Mouse (Mus musculus): ENCODE data around the gene 1700025C18Rik. TPM values are rescaled to one million over a fixed set of nuclear protein-coding genes. Genes with fewer than 3 reads are reported as not detected.

1700025C18Rik gene
- polyA plus RNA-seq, 1 experiment: not detected

GRCm38 (mm10) chr2:165129189-165129588 is 38.6 kb upstream of the 1700025C18Rik start:
- Histone ChIP-seq H3K79me2 (ENCODE audit: control insufficient read depth, insufficient read depth) (no peaks in the 10 kb centered on the region), H3ac (ENCODE audit: control insufficient read depth, insufficient read length) (no peak overlapping the region), H3K36me3 (ENCODE audit: control insufficient read depth, insufficient read depth) (no peaks in the 10 kb centered on the region), H3K27me3 (ENCODE audit: control insufficient read depth, insufficient read depth, insufficient read length) (peaks cover 94% of the 10 kb centered on the region), H3K4me2 (ENCODE audit: low read depth) (no peak overlapping the region), H3K4me3 (no peak overlapping the region)
- TF ChIP-seq USF1 (IDR thresholded peaks at IDR 0.05; ENCODE audit: low read depth): no peak
- no peak for TF ChIP-seq REST (IDR thresholded peaks at IDR 0.05; ENCODE audit: insufficient read depth, insufficient read length)
- no peak for TF ChIP-seq POLR2AphosphoS2 (IDR thresholded peaks at IDR 0.05; ENCODE audit: insufficient read length, low read depth)
- TF ChIP-seq TCF3 (IDR thresholded peaks at IDR 0.05; ENCODE audit: insufficient read length, low read depth): no peak
- no peak for TF ChIP-seq TCF12 (IDR thresholded peaks at IDR 0.05; ENCODE audit: insufficient read depth, poor library complexity, severe bottlenecking)

- no peaks in the 10 kb centered on the region for H3K36me3 ChIP-seq (ENCODE audit: control insufficient read depth, insufficient read depth)
- no peaks in the 10 kb centered on the region for H3K79me2 ChIP-seq (ENCODE audit: control insufficient read depth, insufficient read depth)
- H3K4me3 ChIP-seq: no peak overlapping the region
- H3K4me2 ChIP-seq (ENCODE audit: low read depth): no peak overlapping the region
- H3ac ChIP-seq (ENCODE audit: control insufficient read depth, insufficient read length): no peak overlapping the region
- peaks cover 93% of the 10 kb centered on the region for H3K27me3 ChIP-seq (ENCODE audit: control insufficient read depth, insufficient read depth, insufficient read length)
- no peak for TF ChIP-seq TCF3 (IDR thresholded peaks at IDR 0.05; ENCODE audit: insufficient read length, low read depth)
- TF ChIP-seq MAX (IDR thresholded peaks at IDR 0.05; ENCODE audit: low read depth): no peak
- no peak for TF ChIP-seq POLR2A (IDR thresholded peaks at IDR 0.05; ENCODE audit: insufficient read length, low read depth)
Measured at GRCm38 (mm10) chr2:165126896-165127562, 36.5 kb upstream of the 1700025C18Rik start.

GRCm38 (mm10) chr2:165121206-165121840 is 30.8 kb upstream of the 1700025C18Rik start:
- Histone ChIP-seq H3K27me3 (ENCODE audit: control insufficient read depth, insufficient read depth, insufficient read length) (peaks cover 90% of the 10 kb centered on the region), H3K36me3 (ENCODE audit: control insufficient read depth, insufficient read depth) (no peaks in the 10 kb centered on the region), H3K4me2 (ENCODE audit: low read depth) (no peak overlapping the region), H3K79me2 (ENCODE audit: control insufficient read depth, insufficient read depth) (no peaks in the 10 kb centered on the region), H3K4me3 (no peak overlapping the region), H3ac (ENCODE audit: control insufficient read depth, insufficient read length) (no peak overlapping the region)
- TF ChIP-seq POLR2AphosphoS2 (IDR thresholded peaks at IDR 0.05; ENCODE audit: insufficient read length, low read depth) (no peak), USF1 (IDR thresholded peaks at IDR 0.05; ENCODE audit: low read depth) (no peak), TCF3 (IDR thresholded peaks at IDR 0.05; ENCODE audit: insufficient read length, low read depth) (no peak), MYOD1 (IDR thresholded peaks at IDR 0.05; ENCODE audit: control insufficient read depth in 1 of 3, insufficient read length in 2 of 3, low read depth in 2 of 3) (no peak), CEBPB (IDR thresholded peaks at IDR 0.05; ENCODE audit: insufficient read depth, poor library complexity, severe bottlenecking) (no peak), MAX (IDR thresholded peaks at IDR 0.05; ENCODE audit: low read depth) (no peak), MYOG (IDR thresholded peaks at IDR 0.05; ENCODE audit: control insufficient read depth in 1 of 3, insufficient read depth in 1 of 3, insufficient read length in 2 of 3, low read depth in 2 of 3) (no peak), E2F4 (IDR thresholded peaks at IDR 0.05; ENCODE audit: insufficient read depth) (no peak), TCF12 (IDR thresholded peaks at IDR 0.05; ENCODE audit: insufficient read depth, poor library complexity, severe bottlenecking) (no peak)

- H3K36me3 ChIP-seq (ENCODE audit: control insufficient read depth, insufficient read depth): no peaks in the 10 kb centered on the region
Measured at GRCm38 (mm10) chr2:165120765-165121164, 30.2 kb upstream of the 1700025C18Rik start.

GRCm38 (mm10) chr2:165113733-165114132 is 23.2 kb upstream of the 1700025C18Rik start:
- Histone ChIP-seq H3K36me3 (ENCODE audit: control insufficient read depth, insufficient read depth) (no peaks in the 10 kb centered on the region), H3K4me2 (ENCODE audit: low read depth) (no peak overlapping the region), H3K4me3 (no peak overlapping the region), H3K27me3 (ENCODE audit: control insufficient read depth, insufficient read depth, insufficient read length) (peaks cover 70% of the 10 kb centered on the region), H3ac (ENCODE audit: control insufficient read depth, insufficient read length) (no peak overlapping the region), H3K79me2 (ENCODE audit: control insufficient read depth, insufficient read depth) (no peaks in the 10 kb centered on the region)
- TF ChIP-seq TCF3 (IDR thresholded peaks at IDR 0.05; ENCODE audit: insufficient read length, low read depth) (no peak), POLR2AphosphoS2 (IDR thresholded peaks at IDR 0.05; ENCODE audit: insufficient read length, low read depth) (no peak), MYOD1 (IDR thresholded peaks at IDR 0.05; ENCODE audit: control insufficient read depth in 1 of 3, insufficient read length in 2 of 3, low read depth in 2 of 3) (no peak), USF1 (IDR thresholded peaks at IDR 0.05; ENCODE audit: low read depth) (no peak), E2F4 (IDR thresholded peaks at IDR 0.05; ENCODE audit: insufficient read depth) (no peak), MAX (IDR thresholded peaks at IDR 0.05; ENCODE audit: low read depth) (no peak), SRF (IDR thresholded peaks at IDR 0.05; ENCODE audit: control insufficient read depth, insufficient read length, low read depth) (no peak), CEBPB (IDR thresholded peaks at IDR 0.05; ENCODE audit: insufficient read depth, poor library complexity, severe bottlenecking) (no peak), REST (IDR thresholded peaks at IDR 0.05; ENCODE audit: insufficient read depth, insufficient read length) (no peak), TCF12 (IDR thresholded peaks at IDR 0.05; ENCODE audit: insufficient read depth, poor library complexity, severe bottlenecking) (no peak)

More at GRCm38 (mm10) chr2:165120765-165121164, 30.2 kb upstream of the 1700025C18Rik start:
- no peaks in the 10 kb centered on the region for H3K79me2 ChIP-seq (ENCODE audit: control insufficient read depth, insufficient read depth)
- H3K4me2 ChIP-seq (ENCODE audit: low read depth): no peak overlapping the region
- peaks cover 90% of the 10 kb centered on the region for H3K27me3 ChIP-seq (ENCODE audit: control insufficient read depth, insufficient read depth, insufficient read length)
- H3K4me3 ChIP-seq: no peak overlapping the region
- no peak overlapping the region for H3ac ChIP-seq (ENCODE audit: control insufficient read depth, insufficient read length)
- TF ChIP-seq SRF (IDR thresholded peaks at IDR 0.05; ENCODE audit: control insufficient read depth, insufficient read length, low read depth) (no peak), TCF3 (IDR thresholded peaks at IDR 0.05; ENCODE audit: insufficient read length, low read depth) (no peak), USF1 (IDR thresholded peaks at IDR 0.05; ENCODE audit: low read depth) (no peak), CEBPB (IDR thresholded peaks at IDR 0.05; ENCODE audit: insufficient read depth, poor library complexity, severe bottlenecking) (no peak), MYOD1 (IDR thresholded peaks at IDR 0.05; ENCODE audit: control insufficient read depth in 1 of 3, insufficient read length in 2 of 3, low read depth in 2 of 3) (no peak), MAX (IDR thresholded peaks at IDR 0.05; ENCODE audit: low read depth) (no peak), POLR2AphosphoS2 (IDR thresholded peaks at IDR 0.05; ENCODE audit: insufficient read length, low read depth) (no peak), REST (IDR thresholded peaks at IDR 0.05; ENCODE audit: insufficient read depth, insufficient read length) (no peak), MYOG (IDR thresholded peaks at IDR 0.05; ENCODE audit: control insufficient read depth in 1 of 3, insufficient read depth in 1 of 3, insufficient read length in 2 of 3, low read depth in 2 of 3) (no peak), TCF12 (IDR thresholded peaks at IDR 0.05; ENCODE audit: insufficient read depth, poor library complexity, severe bottlenecking) (no peak), E2F4 (IDR thresholded peaks at IDR 0.05; ENCODE audit: insufficient read depth) (no peak), POLR2A (IDR thresholded peaks at IDR 0.05; ENCODE audit: insufficient read length, low read depth) (no peak)
